8 mouse cellular contexts compared by ENCODE assay signal in genomic region chr4:114947395-114947794, GRCm38 (mm10). TPM values are rescaled to one million over a fixed set of nuclear protein-coding genes. Genes with fewer than 3 reads are reported as not detected.
DNase-seq lines count a peak whose midpoint lies in the region; ATAC-seq lines count a peak whose summit lies in the region.

No protein-coding gene starts in this region.

- H3K9me3 ChIP-seq in embryonic facial prominence, embryonic 13.5 days = no peaks in the 10 kb centered on the region
- no peaks in the 10 kb centered on the region for H3K9me3 ChIP-seq in heart, embryonic 10.5 days
- H3K9me3 ChIP-seq in liver, embryonic 13.5 days (replicated peaks) = no peaks in the 10 kb centered on the region
- no peaks in the 10 kb centered on the region for H3K9me3 ChIP-seq in neural tube, embryonic 11.5 days (ENCODE audit: control insufficient read depth, low read length)
- no peaks in the 10 kb centered on the region for H3K9me3 ChIP-seq in stomach, embryonic 16.5 days (replicated peaks; ENCODE audit: control insufficient read depth, low read length)

- DNase-seq in B cell, adult 2 months = peak; percentile 83 to 87
- peak; percentile 69 to 72 for DNase-seq in adrenal gland, postnatal 4 days (ENCODE audit: low spot score in 2 of 2)
- peak; percentile 81 for DNase-seq in heart, embryonic 10.5 days (ENCODE audit: low spot score)
- DNase-seq in kidney, postnatal 14 days = peak; percentile 85
- DNase-seq in liver, embryonic 13.5 days = peak; percentile 18
- peak; percentile 81 for DNase-seq in neural tube, embryonic 11.5 days (ENCODE audit: low spot score)

- peak; percentile 74 for ATAC-seq in embryonic facial prominence, embryonic 13.5 days (ENCODE audit: insufficient number of reproducible peaks, insufficient read depth, low FRiP score, low TSS enrichment, low read depth)
- no peak for ATAC-seq in liver, embryonic 13.5 days (ENCODE audit: low read depth)
- peak; percentile 76 for ATAC-seq in neural tube, embryonic 11.5 days (ENCODE audit: insufficient read depth, low FRiP score, low TSS enrichment)
- ATAC-seq in stomach, embryonic 16.5 days (ENCODE audit: insufficient read depth, low FRiP score) = peak; percentile 70; the same call in 1 of the 2 replicates

- peaks cover 25% of the 10 kb centered on the region for H3K4me1 ChIP-seq in embryonic facial prominence, embryonic 13.5 days
- no peaks in the 10 kb centered on the region for H3K4me1 ChIP-seq in heart, embryonic 10.5 days
- H3K4me1 ChIP-seq in liver, embryonic 13.5 days (replicated peaks) = no peaks in the 10 kb centered on the region
- H3K4me1 ChIP-seq in neural tube, embryonic 11.5 days (ENCODE audit: control insufficient read depth, insufficient read depth, low read length) = no peaks in the 10 kb centered on the region
- H3K4me1 ChIP-seq in stomach, embryonic 16.5 days (ENCODE audit: control insufficient read depth, insufficient read depth, low read length) = no peaks in the 10 kb centered on the region

- H3K36me3 ChIP-seq in embryonic facial prominence, embryonic 13.5 days = no peaks in the 10 kb centered on the region
- no peaks in the 10 kb centered on the region for H3K36me3 ChIP-seq in heart, embryonic 10.5 days
- H3K36me3 ChIP-seq in liver, embryonic 13.5 days = no peaks in the 10 kb centered on the region
- no peaks in the 10 kb centered on the region for H3K36me3 ChIP-seq in neural tube, embryonic 11.5 days (ENCODE audit: control insufficient read depth, insufficient read depth, low read length)
- H3K36me3 ChIP-seq in stomach, embryonic 16.5 days (ENCODE audit: control insufficient read depth, insufficient read depth, low read length) = no peaks in the 10 kb centered on the region

- H3K27ac ChIP-seq in embryonic facial prominence, embryonic 13.5 days = 0 out of 2 replicates have a peak overlapping the region, but pooled peaks have one; percentile 19
- no peak overlapping the region for H3K27ac ChIP-seq in heart, embryonic 10.5 days
- H3K27ac ChIP-seq in liver, embryonic 13.5 days = no peak overlapping the region
- no peak overlapping the region for H3K27ac ChIP-seq in neural tube, embryonic 11.5 days (ENCODE audit: low read depth, low read length)
- H3K27ac ChIP-seq in stomach, embryonic 16.5 days (ENCODE audit: low read length) = no peak overlapping the region

- no peak overlapping the region for H3K9ac ChIP-seq in embryonic facial prominence, embryonic 13.5 days
- no peak overlapping the region for H3K9ac ChIP-seq in liver, embryonic 13.5 days
- H3K9ac ChIP-seq in neural tube, embryonic 11.5 days (ENCODE audit: low read length) = no peak overlapping the region
- no peak overlapping the region for H3K9ac ChIP-seq in stomach, embryonic 16.5 days (ENCODE audit: low read length)

- no peak overlapping the region for H3K4me3 ChIP-seq in embryonic facial prominence, embryonic 13.5 days
- H3K4me3 ChIP-seq in heart, embryonic 10.5 days = no peak overlapping the region
- H3K4me3 ChIP-seq in liver, embryonic 13.5 days (replicated peaks) = no peak overlapping the region
- no peak overlapping the region for H3K4me3 ChIP-seq in neural tube, embryonic 11.5 days (ENCODE audit: low read depth, low read length)
- H3K4me3 ChIP-seq in stomach, embryonic 16.5 days (replicated peaks; ENCODE audit: low read length) = no peak overlapping the region

- no peak overlapping the region for H3K4me2 ChIP-seq in embryonic facial prominence, embryonic 13.5 days
- no peak overlapping the region for H3K4me2 ChIP-seq in liver, embryonic 13.5 days
- H3K4me2 ChIP-seq in neural tube, embryonic 11.5 days (ENCODE audit: low read depth) = no peak overlapping the region
- H3K4me2 ChIP-seq in stomach, embryonic 16.5 days (ENCODE audit: low read depth, low read length) = no peak overlapping the region

- H3K27me3 ChIP-seq in embryonic facial prominence, embryonic 13.5 days = peaks cover 60% of the 10 kb centered on the region
- H3K27me3 ChIP-seq in heart, embryonic 10.5 days (ENCODE audit: insufficient read depth, poor library complexity, severe bottlenecking) = peaks cover 58% of the 10 kb centered on the region
- peaks cover 35% of the 10 kb centered on the region; the same call in 1 of the 2 replicates for H3K27me3 ChIP-seq in liver, embryonic 13.5 days
- H3K27me3 ChIP-seq in neural tube, embryonic 11.5 days (ENCODE audit: control insufficient read depth, insufficient read depth, low read length) = no peaks in the 10 kb centered on the region
- peaks cover 7% of the 10 kb centered on the region for H3K27me3 ChIP-seq in stomach, embryonic 16.5 days (ENCODE audit: control insufficient read depth, insufficient read depth, low read length)

- 24% methylated on average over 6 of the region's 6 CpGs for WGBS in embryonic facial prominence, embryonic 13.5 days
- WGBS in heart, embryonic 10.5 days = 26% methylated on average over 6 of the region's 6 CpGs
- 25% methylated on average over 6 of the region's 6 CpGs for WGBS in liver, embryonic 13.5 days (ENCODE audit: insufficient replicate concordance)
- WGBS in neural tube, embryonic 11.5 days = 34% methylated on average over 6 of the region's 6 CpGs
- WGBS in stomach, embryonic 16.5 days = 17% methylated on average over 6 of the region's 6 CpGs

RNA-seq across cellular contexts. Expression of gene Foxe3, which starts 21.6 kb away (rescaled TPM):
- not detected for total RNA-seq in adrenal gland, postnatal 4 days (2021)
- not detected in 2 replicates for polyA plus RNA-seq in embryonic facial prominence, embryonic 13.5 days (2015; fragmentation: Nextera tagmentation; extraction: Ambion mirVana)
- polyA plus RNA-seq in heart, embryonic 10.5 days (2016; fragmentation: Nextera tagmentation; extraction: Ambion mirVana) = 0.62 TPM in 1 of 2 replicates, not detected in the other
- not detected in 2 replicates for polyA plus RNA-seq in liver, embryonic 13.5 days (2015; fragmentation: Nextera tagmentation; extraction: Ambion mirVana)
- polyA plus RNA-seq in neural tube, embryonic 11.5 days (2014; fragmentation: Nextera tagmentation; extraction: Ambion mirVana) = not detected in 2 replicates
- not detected in 2 replicates for polyA plus RNA-seq in stomach, embryonic 16.5 days (2015; fragmentation: Nextera tagmentation; extraction: Ambion mirVana)

RNA-seq across cellular contexts. Expression of gene Foxd2, which starts 38.7 kb away (rescaled TPM):
- total RNA-seq in adrenal gland, postnatal 4 days (2021) = 1 to 10 TPM; 4.0 to 5.1 TPM
- 1.8 and 2.0 TPM in 2 replicates for polyA plus RNA-seq in embryonic facial prominence, embryonic 13.5 days (2015; fragmentation: Nextera tagmentation; extraction: Ambion mirVana)
- polyA plus RNA-seq in heart, embryonic 10.5 days (2016; fragmentation: Nextera tagmentation; extraction: Ambion mirVana) = 0.42 and 1.3 TPM in 2 replicates
- not detected in 2 replicates for polyA plus RNA-seq in liver, embryonic 13.5 days (2015; fragmentation: Nextera tagmentation; extraction: Ambion mirVana)
- polyA plus RNA-seq in neural tube, embryonic 11.5 days (2014; fragmentation: Nextera tagmentation; extraction: Ambion mirVana) = 0.53 and 1.2 TPM in 2 replicates
- not detected in 2 replicates for polyA plus RNA-seq in stomach, embryonic 16.5 days (2015; fragmentation: Nextera tagmentation; extraction: Ambion mirVana)

RNA-seq across cellular contexts. Expression of gene Cmpk1, which starts 39.6 kb away (rescaled TPM):
- 10 to 100 TPM; 83.4 to 87.0 TPM for total RNA-seq in adrenal gland, postnatal 4 days (2021)
- polyA plus RNA-seq in embryonic facial prominence, embryonic 13.5 days (2015; fragmentation: Nextera tagmentation; extraction: Ambion mirVana) = 99.5 and 103 TPM in 2 replicates
- polyA plus RNA-seq in heart, embryonic 10.5 days (2016; fragmentation: Nextera tagmentation; extraction: Ambion mirVana) = 59.6 and 64.4 TPM in 2 replicates
- 72.8 and 90.4 TPM in 2 replicates for polyA plus RNA-seq in liver, embryonic 13.5 days (2015; fragmentation: Nextera tagmentation; extraction: Ambion mirVana)
- polyA plus RNA-seq in neural tube, embryonic 11.5 days (2014; fragmentation: Nextera tagmentation; extraction: Ambion mirVana) = 141 and 150 TPM in 2 replicates
- 121 and 123 TPM in 2 replicates for polyA plus RNA-seq in stomach, embryonic 16.5 days (2015; fragmentation: Nextera tagmentation; extraction: Ambion mirVana)

RNA-seq across cellular contexts. Expression of gene Stil, which starts 52.6 kb away (rescaled TPM):
- total RNA-seq in adrenal gland, postnatal 4 days (2021) = 1 to 10 TPM; 6.5 to 7.1 TPM
- 12.4 and 12.5 TPM in 2 replicates for polyA plus RNA-seq in embryonic facial prominence, embryonic 13.5 days (2015; fragmentation: Nextera tagmentation; extraction: Ambion mirVana)
- 13.0 and 13.5 TPM in 2 replicates for polyA plus RNA-seq in heart, embryonic 10.5 days (2016; fragmentation: Nextera tagmentation; extraction: Ambion mirVana)
- 8.3 and 11.8 TPM in 2 replicates for polyA plus RNA-seq in liver, embryonic 13.5 days (2015; fragmentation: Nextera tagmentation; extraction: Ambion mirVana)
- 15.3 and 18.9 TPM in 2 replicates for polyA plus RNA-seq in neural tube, embryonic 11.5 days (2014; fragmentation: Nextera tagmentation; extraction: Ambion mirVana)
- 9.4 and 10.2 TPM in 2 replicates for polyA plus RNA-seq in stomach, embryonic 16.5 days (2015; fragmentation: Nextera tagmentation; extraction: Ambion mirVana)

Comparison
In these comparisons a context has a peak if more than half of its experiments do, and no peak if none do; other contexts are left out.
1. DNase-seq: peak in every context shown above with its lines; median percentile 85 in B cell, adult 2 months; 85 in kidney, postnatal 14 days; 81 in heart, embryonic 10.5 days; 81 in neural tube, embryonic 11.5 days; 70 in adrenal gland, postnatal 4 days; 18 in liver, embryonic 13.5 days.